Mouse (Mus musculus): ENCODE measurements at regions not wholly inside any gene's neighbourhood (a gene's known extent, or its start where the extent isn't known, plus 50 kb on each side); places are given as distances from the start of the nearest gene placed in this dataset.

- DNase-seq (ENCODE audit: low read depth, low spot score), result no peak
Measured at GRCm38 (mm10) chrX:99291965-99292364, 156.0 kb downstream of the Efnb1 start.

- no peak for DNase-seq (ENCODE audit: low read depth, low spot score)
Measured at GRCm38 (mm10) chrX:99291423-99291963, 155.6 kb downstream of the Efnb1 start.

- no peak for DNase-seq (ENCODE audit: low read depth, low spot score)
Measured at GRCm38 (mm10) chrX:99287988-99288387, 152.1 kb downstream of the Efnb1 start.

- DNase-seq (ENCODE audit: low read depth, low spot score), result no peak
Measured at GRCm38 (mm10) chrX:99286876-99287275, 150.9 kb downstream of the Efnb1 start.

GRCm38 (mm10) chrX:99285611-99286010, 149.7 kb downstream of the Efnb1 start:
- DNase-seq (ENCODE audit: low read depth, low spot score), result peak; percentile 24

GRCm38 (mm10) chrX:99280991-99281390, 145.1 kb downstream of the Efnb1 start:
- DNase-seq (ENCODE audit: low read depth, low spot score), result no peak

- DNase-seq (ENCODE audit: low read depth, low spot score), result no peak
Measured at GRCm38 (mm10) chrX:99280543-99280942, 144.6 kb downstream of the Efnb1 start.

- no peak for DNase-seq (ENCODE audit: low read depth, low spot score)
Measured at GRCm38 (mm10) chrX:99275536-99275935, 139.6 kb downstream of the Efnb1 start.

- no peak for DNase-seq (ENCODE audit: low read depth, low spot score)
Measured at GRCm38 (mm10) chrX:99271908-99272307, 136.0 kb downstream of the Efnb1 start.

- no peak for DNase-seq (ENCODE audit: low read depth, low spot score)
Measured at GRCm38 (mm10) chrX:99249038-99249607, 113.2 kb downstream of the Efnb1 start.

- no peak for DNase-seq (ENCODE audit: low read depth, low spot score)
Measured at GRCm38 (mm10) chrX:99248181-99248580, 112.3 kb downstream of the Efnb1 start.

GRCm38 (mm10) chrX:99246704-99247103, 110.8 kb downstream of the Efnb1 start:
- no peak for DNase-seq (ENCODE audit: low read depth, low spot score)

GRCm38 (mm10) chrX:99246051-99246450, 110.1 kb downstream of the Efnb1 start:
- DNase-seq (ENCODE audit: low read depth, low spot score), result no peak

- no peak for DNase-seq (ENCODE audit: low read depth, low spot score)
Measured at GRCm38 (mm10) chrX:99245541-99245940, 109.6 kb downstream of the Efnb1 start.

- no peak for DNase-seq (ENCODE audit: low read depth, low spot score)
Measured at GRCm38 (mm10) chrX:99243251-99243650, 107.3 kb downstream of the Efnb1 start.

GRCm38 (mm10) chrX:99241684-99242118, 105.8 kb downstream of the Efnb1 start:
- no peak for DNase-seq (ENCODE audit: low read depth, low spot score)

- no peak for DNase-seq (ENCODE audit: low read depth, low spot score)
Measured at GRCm38 (mm10) chrX:99233035-99233434, 97.1 kb downstream of the Efnb1 start.

GRCm38 (mm10) chrX:99232331-99232730, 96.4 kb downstream of the Efnb1 start:
- DNase-seq (ENCODE audit: low read depth, low spot score), result no peak

- DNase-seq (ENCODE audit: low read depth, low spot score), result no peak
Measured at GRCm38 (mm10) chrX:99225111-99225752, 89.3 kb downstream of the Efnb1 start.

GRCm38 (mm10) chrX:99222017-99222416, 86.1 kb downstream of the Efnb1 start:
- no peak for DNase-seq (ENCODE audit: low read depth, low spot score)

- no peak for DNase-seq (ENCODE audit: low read depth, low spot score)
Measured at GRCm38 (mm10) chrX:99220674-99221455, 84.9 kb downstream of the Efnb1 start.

- DNase-seq (ENCODE audit: low read depth, low spot score), result no peak
Measured at GRCm38 (mm10) chrX:99218213-99218612, 82.3 kb downstream of the Efnb1 start.
